Mouse (Mus musculus) B cell, adult 67 days (primary cell): ENCODE measurements around the gene Alkbh3. TPM values are rescaled to one million over a fixed set of nuclear protein-coding genes. Genes with fewer than 3 reads are reported as not detected.

Source experiments
- total RNA-seq, 2 experiments: library from RNA; stranded (reverse); gene quantifications; 4 replicates each; pipeline ENCODE4 v1.2.4; 2023

The Alkbh3 gene
- 10 to 100 TPM; 52.4 to 61.3 TPM for total RNA-seq

DNA sequence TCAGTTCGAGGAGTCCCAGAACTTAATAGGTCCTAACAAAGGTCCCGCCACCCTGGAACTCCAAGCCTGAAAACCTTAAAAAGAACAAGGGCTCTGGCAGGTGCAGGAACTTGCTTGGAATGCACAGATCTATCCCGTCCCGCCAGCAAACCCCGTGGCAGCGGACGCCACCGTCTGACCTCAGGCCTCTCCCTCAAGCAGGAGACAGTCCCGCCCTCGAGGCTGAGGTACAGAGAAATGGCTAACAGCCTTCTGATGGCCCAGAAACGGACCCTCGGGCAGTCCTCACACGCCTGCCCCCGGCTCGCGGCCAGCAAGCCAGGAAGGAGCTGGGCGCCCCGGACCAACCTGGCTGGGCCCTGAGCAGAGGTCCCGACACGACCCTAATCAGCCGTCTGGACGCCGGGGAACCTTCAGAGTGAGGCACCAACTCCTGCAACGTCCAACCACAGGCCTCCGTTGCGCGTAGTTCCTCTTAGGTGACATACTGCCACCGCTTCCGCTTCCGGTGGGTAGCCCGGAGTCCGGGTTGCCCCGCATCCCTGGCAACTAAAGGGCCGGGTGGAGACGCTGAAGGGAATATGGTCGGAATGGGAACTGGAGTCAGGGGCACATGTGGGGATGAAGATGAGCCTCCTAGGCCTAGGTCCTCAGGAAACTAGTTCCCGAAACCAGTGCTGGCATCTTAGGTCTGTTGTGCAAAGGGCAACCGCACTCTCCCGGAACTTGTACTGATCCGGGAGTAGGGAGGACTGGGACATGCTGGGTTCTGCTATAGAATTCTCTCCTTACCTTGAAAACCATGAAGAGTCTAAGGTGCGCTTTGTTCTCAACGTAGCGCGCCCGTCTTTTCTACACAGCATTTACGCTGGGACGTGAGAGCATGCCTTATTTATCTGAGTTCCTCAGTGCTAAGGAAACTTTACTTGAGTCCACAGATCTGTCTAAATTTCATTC, at the start of gene Alkbh3:
Alkbh3 (minus strand) TSS at position 473 of the 957 bp plus-strand sequence.

DNA sequence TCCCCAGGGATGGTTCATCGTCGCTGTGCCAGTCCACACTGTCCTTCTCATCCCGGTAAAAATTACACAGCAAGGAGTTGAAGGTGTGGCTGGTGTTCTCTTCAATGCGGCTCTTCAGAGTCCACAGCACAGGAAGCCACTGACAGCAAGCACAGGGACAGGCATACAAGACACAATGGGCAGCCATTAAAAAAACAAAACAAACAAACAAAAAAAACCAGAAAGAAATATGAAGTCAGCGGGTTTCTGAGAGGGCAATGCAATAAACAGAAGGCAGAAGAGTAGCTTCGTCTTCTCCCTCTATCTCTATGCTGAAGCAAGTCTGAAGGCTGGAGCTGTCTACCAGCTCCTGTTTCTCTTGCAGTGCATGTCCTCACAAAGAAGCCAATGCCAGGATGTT, 14.4 kb downstream of the Alkbh3 start, which contains the start of gene Gm27027:
Gm27027 (minus strand) TSS at position 101 of the 400 bp plus-strand sequence.

DNA sequence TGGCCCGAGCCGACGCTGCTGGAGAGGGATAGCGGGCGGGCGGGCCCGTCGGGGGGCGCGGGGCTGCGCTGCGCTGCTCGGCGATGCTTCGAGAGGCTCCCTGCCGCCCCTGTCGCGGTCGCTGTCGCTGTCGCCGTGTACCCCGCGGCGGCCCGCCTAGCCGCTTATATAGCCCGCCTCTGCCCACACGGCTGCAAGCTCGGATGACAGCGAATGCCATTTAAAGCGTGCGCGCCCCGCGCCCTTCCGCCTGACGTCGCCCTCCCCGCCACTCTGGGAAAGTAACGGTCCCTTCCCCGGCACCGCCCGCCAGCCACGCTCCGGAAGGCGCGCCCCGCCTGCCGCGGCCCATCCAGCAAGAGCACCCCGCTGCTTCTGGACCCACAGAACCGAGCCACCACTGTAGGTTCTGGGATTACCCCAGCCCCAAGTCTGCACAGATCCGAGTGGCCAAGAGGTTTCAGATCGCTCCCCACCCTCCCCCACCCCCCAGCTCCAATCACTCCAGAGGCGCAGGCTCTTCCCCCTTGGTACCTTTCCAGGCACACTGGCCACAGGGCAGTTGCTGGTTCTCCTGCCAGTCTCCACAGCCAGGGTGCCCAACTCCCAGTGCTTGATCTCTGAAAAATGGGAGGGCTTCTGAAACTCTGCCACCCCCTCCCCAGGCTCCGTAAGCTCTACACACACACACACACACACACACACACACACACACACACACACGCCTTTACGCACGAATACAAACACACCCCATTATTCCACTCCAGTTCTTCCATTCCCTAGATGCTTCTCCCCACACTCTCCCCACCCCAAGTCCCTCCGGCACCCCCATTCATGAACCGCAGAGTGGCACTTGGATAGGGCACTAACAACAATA, 53.5 kb downstream of the Alkbh3 start, which contains the start of gene Gm13889:
Gm13889 (minus strand) TSS at position 294 of the 877 bp plus-strand sequence.

Other genes starting within 250 kb of the Alkbh3 start
- gene Ext2, start 188.2 kb downstream of the Alkbh3 start, total RNA-seq, result 10 to 100 TPM; 43.8 to 48.5 TPM
- gene Accs, start 160.9 kb downstream of the Alkbh3 start, total RNA-seq, result 10 to 100 TPM; 15.8 to 18.0 TPM
- not detected for gene Accsl, start 141.7 kb downstream of the Alkbh3 start, total RNA-seq
- not detected for gene Gm13889, start 53.6 kb downstream of the Alkbh3 start, total RNA-seq
- not detected for gene Gm27027, start 14.5 kb downstream of the Alkbh3 start, total RNA-seq
- gene Hsd17b12, start 147.2 kb upstream of the Alkbh3 start, total RNA-seq, result 10 to 100 TPM; 37.0 to 38.9 TPM